Mouse (Mus musculus) spleen, adult 2 months (tissue): Measurements from ENCODE around the gene Nfic.

Source experiments
- CTCF ChIP-seq: fragments of 200-500 bp; IDR thresholded peaks from 2 replicates; pipeline ENCODE4 v1.5.1; 2011; ENCODE audit warnings: mild to moderate bottlenecking, inconsistent platforms; ENCODE audit not compliant: insufficient read depth, insufficient read length, insufficient replicate concordance; ENCODE audit errors: extremely low read depth
- POLR2A ChIP-seq: fragments of 200-500 bp; IDR thresholded peaks from 2 replicates; pipeline ENCODE4 v1.6.1; 2011; ENCODE audit warnings: low read depth, low read length, inconsistent platforms

GRCm38 (mm10) chr10:81433541-81434289 lies 21.7 kb downstream of the Nfic start:
- TF ChIP-seq CTCF (peak; percentile 7; the same call in 1 of the 2 replicates), POLR2A (peak; percentile 22; the same call in 1 of the 2 replicates)
